In the genomic region with DNA sequence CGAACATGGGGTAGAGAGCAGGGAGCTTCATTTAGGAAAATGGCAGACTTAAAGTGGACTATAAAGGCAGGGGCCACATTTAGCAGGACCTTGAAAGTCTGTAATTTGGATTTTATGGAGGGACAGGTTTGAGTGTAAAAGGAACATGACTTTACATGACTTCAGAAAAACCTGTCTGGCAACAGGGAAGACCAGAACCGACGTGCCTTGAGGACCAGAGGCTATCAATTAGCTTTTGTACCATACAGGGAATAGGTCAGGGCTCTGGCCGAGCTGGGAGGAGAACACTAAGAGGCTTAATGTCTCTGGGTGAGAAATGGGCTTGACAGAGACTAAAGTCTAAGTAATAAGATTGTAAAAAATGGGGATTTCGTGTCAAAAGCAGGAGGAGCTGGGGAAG, we compare ENCODE assay signal across 15 mouse cellular contexts.
"Had no signal": no experiment of that assay in that cellular context is flagged by ENCODE, and none has a peak within 500 bp of the region (broad histone marks: within the 10 kb centered on the region; RNA-seq: fewer than 3 reads in every experiment).

No protein-coding gene starts in this region.

- DNase-seq: kidney, adult 11 months; kidney, adult 9 months; layer of hippocampus, postnatal 36 days; lung, embryonic 14.5 days; lung, postnatal 10 days; lung, postnatal 4 days; right cerebral cortex, postnatal 4 days; spleen, adult 18-20 months; thymus, adult 18-20 months; thymus, postnatal 14 days had no signal

- ATAC-seq: liver, embryonic 12.5 days; midbrain, embryonic 16.5 days had no signal

- H3K27me3 ChIP-seq: liver, embryonic 12.5 days; neural tube, embryonic 13.5 days had no signal

- H3K4me3 ChIP-seq: liver, embryonic 12.5 days; midbrain, embryonic 10.5 days; neural tube, embryonic 13.5 days had no signal

- H3K27ac ChIP-seq: kidney, postnatal 0 days; liver, embryonic 12.5 days; midbrain, embryonic 10.5 days; neural tube, embryonic 13.5 days had no signal

- H3K4me2 ChIP-seq: liver, embryonic 12.5 days; lung, embryonic 14.5 days; neural tube, embryonic 13.5 days had no signal

- H3K36me3 ChIP-seq: liver, embryonic 12.5 days; midbrain, embryonic 10.5 days; neural tube, embryonic 13.5 days had no signal

- H3K9me3 ChIP-seq: liver, embryonic 12.5 days; midbrain, embryonic 10.5 days; neural tube, embryonic 13.5 days had no signal

- H3K9ac ChIP-seq: liver, embryonic 12.5 days; lung, embryonic 14.5 days; neural tube, embryonic 13.5 days had no signal
